Mouse (Mus musculus) liver, adult (tissue): ENCODE results near the gene Gm20708.

Experiments
- GATA4 ChIP-seq: IDR thresholded peaks from 2 replicates; pipeline ENCODE4 v1.6.1; 2014; ENCODE audit warnings: mild to moderate bottlenecking, low read length; ENCODE audit not compliant: insufficient replicate concordance

Gm20708 gene

DNA sequence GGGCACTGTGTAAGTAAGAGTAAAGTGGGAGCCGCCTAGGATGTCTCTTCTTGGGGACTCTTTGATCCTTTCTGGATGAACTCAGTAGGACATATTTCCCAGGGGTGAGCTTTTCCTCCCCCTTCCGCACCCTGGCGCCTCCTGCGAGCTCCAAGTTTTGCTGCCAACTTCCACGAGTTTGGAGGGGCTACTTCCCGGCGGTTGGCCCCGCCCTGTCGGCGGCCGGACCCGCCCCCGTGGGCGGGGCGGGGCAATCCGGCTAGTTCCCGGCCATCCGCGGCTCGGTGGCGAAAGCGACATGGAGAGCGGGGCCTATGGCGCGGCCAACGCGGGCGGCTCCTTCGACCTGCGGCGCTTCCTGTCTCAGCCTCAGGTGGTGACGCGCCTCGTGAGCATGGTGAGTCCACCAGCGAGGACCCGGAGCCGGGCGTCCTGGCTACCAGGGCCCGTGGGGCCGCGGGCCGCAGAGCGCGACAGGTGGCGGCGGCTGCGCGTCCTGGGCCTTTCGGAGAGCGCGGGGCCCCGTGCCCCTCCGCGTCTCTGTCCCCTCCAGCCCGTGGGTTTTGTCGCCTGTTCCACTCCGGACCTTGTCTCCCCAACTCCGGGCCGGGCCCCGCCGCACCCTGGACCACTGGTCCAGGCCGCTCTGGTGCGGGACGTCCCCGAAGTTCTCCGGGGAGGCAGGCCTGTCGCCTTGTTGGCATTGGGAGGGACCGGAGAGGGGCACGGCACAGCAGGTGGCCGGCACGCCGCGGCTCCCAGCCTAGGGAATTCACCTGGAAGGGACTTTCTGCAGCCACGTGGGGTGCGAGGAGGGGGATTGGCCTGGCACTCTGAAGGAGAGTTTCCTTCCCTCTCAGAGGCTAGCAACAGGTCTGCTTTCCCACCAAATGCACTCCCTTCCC, at the start of gene Gm20708, which contains the start of gene Syngr2:
Gene Gm20708, plus strand, starts transcription at position 262 of the 905 bp plus-strand sequence.
Gene Syngr2, plus strand, starts transcription at position 262 of the 905 bp plus-strand sequence.
- no peak for TF ChIP-seq GATA4

DNA sequence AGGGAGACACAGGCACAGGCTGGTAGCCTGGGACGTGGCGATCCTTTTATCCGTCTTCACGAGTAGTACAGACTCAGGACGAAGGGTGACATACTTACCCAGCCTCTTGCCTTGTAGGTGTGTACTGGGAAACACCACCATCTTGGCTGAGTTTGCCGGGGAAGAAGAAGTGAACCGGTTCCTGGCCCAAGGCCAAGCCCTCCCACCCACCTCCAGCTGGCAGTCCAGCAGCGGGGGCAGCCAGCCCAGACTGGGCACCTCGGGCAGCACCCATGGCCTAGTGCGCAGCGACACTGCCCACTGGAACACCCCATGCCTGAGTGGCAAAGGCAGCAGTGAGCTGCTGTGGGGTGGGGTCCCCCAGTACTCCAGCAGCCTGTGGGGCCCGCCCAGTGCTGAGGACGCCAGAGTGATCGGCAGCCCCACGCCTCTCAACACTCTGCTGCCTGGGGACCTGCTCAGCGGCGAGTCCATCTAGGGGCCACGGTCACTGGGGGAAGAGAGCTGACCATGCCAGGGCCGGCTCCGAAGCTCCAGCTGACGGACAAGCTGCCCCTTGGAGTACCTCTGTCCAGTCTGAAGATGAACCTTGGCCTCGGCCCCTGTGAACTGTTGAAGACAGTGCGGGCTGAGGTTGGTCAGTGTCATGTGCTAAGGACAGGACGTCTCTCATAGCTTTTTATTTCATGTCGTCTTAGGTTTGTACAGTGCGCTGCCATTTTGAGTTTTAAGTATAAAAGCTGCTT, 48.9 kb upstream of the Gm20708 start:
- TF ChIP-seq GATA4: no peak

DNA sequence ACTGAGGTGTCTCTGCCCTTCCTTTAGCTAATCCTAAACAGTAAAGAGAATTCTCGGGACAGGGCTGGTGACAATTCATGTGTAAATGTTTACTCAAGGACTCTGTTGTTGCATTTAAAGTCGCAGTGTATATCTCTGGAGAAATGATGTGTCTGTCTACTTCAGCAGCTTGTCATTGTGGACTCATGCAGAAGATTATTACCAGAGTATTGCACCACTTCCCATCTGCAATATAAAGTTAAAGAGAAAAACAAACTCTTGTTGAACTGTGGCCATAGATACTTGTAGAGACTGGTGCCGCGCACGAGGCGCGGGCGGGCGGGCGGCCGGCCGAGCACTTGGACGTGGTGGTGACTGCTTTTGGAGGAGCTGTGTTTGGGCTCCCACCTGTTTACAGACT, 47.7 kb upstream of the Gm20708 start:
- no peak for TF ChIP-seq GATA4

DNA sequence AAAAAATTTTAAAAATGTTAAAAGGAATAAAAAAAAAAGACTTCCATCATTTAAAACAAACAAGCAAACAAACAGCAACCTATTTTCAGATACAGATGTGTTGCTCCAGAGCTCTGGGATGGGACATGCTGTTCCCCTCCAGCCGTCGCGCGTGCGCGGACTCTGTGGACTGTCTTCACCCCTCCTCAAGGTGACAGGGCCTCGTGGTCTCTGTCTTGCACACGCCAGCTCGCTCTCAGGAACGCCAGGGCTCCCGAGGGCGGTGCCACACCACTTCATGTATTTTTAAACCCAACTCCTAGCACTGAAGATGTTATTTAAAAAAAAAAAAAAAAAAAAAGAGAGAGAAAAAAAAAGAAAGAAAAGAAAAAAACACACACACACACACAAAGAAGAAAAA, 47.2 kb upstream of the Gm20708 start:
- no peak for TF ChIP-seq GATA4

DNA sequence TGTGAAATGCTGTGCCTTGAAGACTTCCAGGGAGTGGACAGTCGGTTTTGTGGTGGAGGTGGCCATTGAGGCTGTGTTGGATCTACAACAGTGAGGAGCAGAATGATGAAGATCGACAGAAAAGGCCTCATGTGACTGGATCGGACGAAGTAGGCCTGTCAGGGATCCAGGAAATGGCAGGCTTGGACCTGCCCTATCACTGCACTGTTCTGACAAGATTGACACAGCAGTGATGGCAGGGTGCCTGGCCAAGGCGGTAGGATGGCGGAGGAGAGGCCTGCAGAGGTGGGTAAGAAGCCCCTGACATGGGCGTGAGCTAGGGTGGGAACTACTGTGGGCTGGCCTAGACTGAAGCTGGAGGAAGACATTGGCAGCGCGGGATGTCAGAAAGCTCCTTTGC, 45.1 kb upstream of the Gm20708 start:
- no peak for TF ChIP-seq GATA4

DNA sequence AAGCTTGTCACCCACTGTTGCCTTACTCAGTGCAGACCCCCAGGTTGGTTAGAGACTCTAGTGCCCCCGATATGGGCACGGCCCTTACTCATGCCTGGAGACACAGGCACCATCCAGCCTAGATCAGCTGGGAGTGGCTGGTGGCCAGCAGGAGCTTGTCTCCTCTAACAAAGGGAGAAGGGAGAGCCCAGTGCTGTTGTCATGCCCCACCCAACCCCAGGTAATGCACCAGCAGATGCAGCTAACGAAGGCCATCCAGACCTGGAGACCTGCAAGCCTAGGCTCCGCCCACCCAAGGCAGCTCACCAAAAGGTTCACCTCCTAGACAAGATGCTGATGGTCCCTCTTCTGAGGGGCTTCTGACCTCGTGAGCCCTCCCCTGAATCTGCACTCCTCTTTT, 44.1 kb upstream of the Gm20708 start:
- no peak for TF ChIP-seq GATA4

DNA sequence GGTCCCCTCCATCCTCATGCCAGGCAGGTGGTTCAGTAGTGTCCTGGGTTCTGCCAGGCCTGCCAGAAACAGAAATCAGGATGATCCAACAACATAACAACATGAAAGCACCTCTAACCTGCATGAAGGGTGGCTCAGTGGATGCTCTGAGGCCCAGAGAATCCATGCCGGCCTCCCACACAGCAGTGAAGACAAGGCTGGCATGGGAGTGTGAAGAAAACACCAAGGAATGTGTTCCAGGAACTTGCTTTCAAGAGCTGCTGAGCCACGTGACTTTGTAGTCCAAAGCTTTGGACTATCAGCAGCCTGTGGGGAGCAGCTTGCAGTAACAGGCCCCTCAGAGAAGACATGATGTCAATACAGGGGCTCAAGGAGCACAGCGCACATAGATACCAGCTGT, 43.2 kb upstream of the Gm20708 start:
- no peak for TF ChIP-seq GATA4

DNA sequence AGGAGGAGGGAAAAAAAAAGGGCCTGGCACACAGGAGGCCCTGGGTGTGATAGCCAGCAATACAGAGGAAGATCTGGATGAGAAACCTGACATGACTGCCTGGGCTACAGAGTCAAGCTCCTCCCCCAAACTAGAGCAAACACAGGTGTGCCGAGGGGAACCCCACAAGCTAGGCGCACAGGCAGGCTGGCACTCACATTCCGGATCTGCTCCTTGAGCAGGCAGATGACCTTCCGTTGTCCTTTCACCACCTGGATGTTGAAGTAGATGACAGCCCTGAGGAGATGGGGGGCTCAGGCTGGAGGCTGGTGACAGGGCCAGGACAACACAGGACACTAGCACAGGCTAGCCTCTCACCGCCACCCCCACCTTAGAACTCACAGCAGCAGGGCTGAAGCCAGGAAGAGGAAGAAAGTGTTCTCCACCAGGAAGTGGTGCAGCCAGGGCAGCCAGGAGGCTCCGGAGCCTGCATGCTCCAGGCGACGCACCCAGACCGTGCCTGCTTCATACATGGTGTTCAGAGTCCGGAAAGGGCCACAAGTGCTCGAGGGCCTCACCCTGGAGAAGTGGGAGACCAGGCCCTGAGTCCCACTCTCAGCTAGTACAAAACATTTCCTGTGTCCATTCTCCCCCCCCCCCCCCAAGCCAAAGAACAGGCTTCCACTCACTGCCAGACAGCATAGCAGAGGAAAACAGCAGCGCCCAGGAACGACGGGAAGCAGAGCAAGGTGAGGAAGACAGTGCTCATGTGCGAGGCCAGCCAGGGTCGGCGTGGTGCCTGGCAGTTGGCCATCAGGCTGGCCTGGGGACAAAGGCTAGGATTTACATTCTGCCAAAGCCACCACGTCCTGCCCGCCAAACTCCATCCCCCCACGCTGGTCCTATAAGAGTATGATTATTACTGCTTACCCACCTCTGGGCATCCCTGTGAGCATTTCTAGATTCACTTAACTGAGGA, 40.5 kb upstream of the Gm20708 start:
- TF ChIP-seq GATA4: no peak

DNA sequence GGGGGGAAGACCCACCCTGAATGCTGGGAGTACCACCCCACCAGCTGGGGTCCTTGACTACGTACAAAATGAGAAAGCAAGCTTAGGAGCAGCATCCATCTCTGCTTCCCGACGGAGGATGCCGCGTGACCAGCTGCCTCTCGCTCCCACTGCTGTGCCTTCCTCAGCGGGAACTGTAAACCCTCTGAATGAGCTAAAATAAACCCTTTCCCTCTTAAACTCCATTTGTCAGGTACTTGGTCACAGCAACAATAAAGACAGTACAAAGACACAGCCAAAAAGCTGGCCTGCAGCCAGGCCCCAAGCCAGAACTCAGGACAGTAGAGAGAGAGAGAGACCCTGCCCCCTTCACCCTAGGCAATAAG, 39.8 kb upstream of the Gm20708 start:
- TF ChIP-seq GATA4: no peak

DNA sequence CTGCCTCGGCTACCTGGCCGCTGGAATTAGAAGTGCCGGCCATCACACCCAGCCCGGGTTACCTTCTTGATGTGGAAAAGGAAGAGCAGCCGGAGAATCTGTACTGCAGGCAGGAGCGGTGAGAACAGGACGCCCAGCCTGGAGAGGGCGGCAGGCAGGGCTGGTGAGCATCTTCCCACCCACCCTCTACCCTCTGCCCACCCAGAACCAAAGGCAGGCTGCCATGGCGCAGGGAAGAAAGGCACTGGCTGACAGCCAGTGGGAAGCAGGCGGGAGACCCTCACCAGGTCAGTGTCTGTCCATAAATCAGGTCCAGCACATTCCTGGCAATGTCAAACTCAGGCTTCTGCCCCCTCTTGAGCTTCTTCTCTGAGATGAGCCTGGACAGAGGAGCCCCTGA, 39.1 kb upstream of the Gm20708 start:
- no peak for TF ChIP-seq GATA4

DNA sequence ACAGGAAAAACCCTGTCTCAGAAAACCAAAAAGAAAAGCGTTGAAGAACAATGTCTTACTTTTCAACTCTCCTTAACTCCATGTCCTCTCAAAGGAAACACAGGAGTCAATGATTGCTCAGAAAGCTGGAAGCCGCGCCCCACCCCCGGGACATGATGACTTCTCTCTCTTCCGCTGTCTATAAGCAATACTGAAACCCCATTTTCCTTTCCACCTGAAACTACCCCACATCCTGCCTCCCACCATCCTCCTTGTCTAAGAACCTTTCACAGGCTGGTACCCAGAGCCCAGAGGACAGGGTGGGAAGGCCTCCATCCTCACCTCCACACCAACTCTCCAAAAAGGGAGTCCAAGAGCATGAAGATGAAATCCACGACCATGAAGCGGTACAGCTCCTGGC, 37.1 kb upstream of the Gm20708 start:
- TF ChIP-seq GATA4: no peak

DNA sequence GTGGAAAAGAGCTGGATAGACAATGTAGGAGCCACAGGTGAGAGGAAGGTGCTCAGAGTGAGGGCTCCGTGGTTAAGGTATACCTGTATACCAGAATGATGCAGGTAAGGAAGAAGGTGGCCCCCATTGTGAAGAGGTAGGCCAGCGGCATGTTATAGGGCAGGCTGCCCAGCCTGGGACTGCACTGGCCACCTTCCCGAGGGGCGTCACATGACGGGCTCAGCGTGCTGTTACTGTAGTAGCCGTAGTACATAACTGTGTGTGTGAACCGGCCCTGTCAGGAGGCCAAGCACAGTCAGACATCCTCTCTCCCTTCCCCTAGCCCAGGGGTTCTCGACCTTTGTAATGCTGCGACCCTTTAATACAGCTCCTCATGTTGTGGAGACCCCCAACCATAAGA, 34.5 kb upstream of the Gm20708 start:
- no peak for TF ChIP-seq GATA4

DNA sequence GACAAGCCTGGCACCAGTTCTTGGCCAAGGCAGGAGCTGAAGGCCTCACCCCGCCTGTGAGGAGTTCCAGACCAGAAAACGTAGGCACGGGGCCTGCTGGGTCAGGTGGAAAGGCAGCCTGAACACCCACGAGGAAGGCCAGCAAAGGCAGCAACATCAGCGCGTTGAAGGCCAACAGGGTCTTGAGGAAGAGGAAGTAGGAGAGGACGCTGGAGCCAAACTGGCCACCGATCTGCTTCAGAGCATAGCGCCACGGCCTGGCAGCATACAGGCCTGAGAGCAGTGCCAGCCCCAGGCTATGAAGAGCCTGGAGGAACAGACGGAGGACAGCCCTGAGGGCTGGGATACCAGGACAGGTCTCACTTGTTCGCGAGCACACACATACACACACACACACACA, 33.9 kb upstream of the Gm20708 start:
- no peak for TF ChIP-seq GATA4

DNA sequence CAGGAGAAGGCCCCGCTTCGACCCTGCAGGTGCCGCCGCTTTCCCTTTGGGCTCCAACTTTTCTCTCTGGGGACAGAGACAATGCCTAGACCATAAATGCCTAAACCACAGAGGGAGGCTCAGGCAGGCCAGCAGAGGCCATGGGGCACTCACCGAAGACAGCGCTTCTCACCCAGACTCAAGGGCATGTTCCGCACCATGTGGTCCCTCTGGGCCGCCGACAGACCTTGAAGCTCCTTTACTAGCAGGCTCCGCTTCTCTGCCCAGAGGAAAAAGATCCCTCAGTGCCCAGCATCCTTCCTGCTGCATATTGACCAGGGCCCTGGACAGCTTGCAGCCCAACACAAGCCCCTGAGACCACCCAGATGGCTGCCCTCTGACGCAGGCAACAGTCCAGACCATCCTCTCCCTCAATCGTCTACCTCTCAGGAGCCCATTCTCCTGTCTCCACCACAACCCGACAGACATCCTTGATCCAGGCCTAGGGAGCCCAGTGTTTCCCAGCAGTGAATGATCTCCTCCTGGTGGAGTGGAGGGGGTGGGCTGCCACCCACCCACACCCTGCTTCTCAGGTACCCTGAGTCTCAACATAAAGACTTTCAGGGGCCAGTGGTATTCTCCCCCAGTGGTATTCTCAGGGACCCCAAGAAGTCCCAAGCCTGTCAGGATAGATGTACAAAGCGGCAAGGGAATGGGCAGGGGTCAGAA, 33.2 kb upstream of the Gm20708 start:
- no peak for TF ChIP-seq GATA4
